Mouse (Mus musculus) lung, postnatal 36 days (tissue): Measurements from ENCODE around the gene Olfr704.
"Not testable (repeated sequence)": the region's sequence is repeated elsewhere in the genome, so short reads cannot be mapped to it uniquely, and the experiment has no call there.

ENCODE experiments used
- DNase-seq: peaks from one replicate; pipeline ENCODE4 v3.0.0; 2022; ENCODE audit warnings: mixed read lengths

The Olfr704 gene

DNA sequence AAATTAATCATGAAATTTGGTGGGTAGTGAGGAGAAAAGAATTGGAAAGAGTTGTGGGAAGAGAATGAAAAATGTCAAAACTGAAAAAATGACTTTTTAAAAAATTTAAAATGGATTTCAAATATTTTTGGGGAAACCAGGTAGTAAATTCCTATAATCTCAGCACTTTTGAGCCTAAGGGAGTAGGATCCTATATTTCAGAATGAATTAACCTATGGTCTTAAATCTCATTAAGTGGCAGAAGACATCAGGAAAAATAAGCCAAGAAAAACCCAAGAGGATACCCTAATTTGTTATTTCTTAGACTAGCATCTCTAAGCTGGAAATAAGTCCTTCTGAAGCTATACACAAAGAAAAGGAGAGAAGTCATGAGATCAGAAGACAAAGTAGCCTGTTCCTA is at the start of gene Olfr704:
Gene Olfr704, plus strand, starts transcription at position 301 of the 400 bp plus-strand sequence.
- no peak for DNase-seq

- no peak for DNase-seq
Observed at GRCm38 (mm10) chr7:106813829-106814228, 49.2 kb upstream of the Olfr704 start, which contains the start of gene Olfr701. TSS of gene Olfr701 (plus strand) at chr7:106814129.

GRCm38 (mm10) chr7:106815775-106816174 is 47.2 kb upstream of the Olfr704 start:
- DNase-seq, result peak; percentile 17

DNA sequence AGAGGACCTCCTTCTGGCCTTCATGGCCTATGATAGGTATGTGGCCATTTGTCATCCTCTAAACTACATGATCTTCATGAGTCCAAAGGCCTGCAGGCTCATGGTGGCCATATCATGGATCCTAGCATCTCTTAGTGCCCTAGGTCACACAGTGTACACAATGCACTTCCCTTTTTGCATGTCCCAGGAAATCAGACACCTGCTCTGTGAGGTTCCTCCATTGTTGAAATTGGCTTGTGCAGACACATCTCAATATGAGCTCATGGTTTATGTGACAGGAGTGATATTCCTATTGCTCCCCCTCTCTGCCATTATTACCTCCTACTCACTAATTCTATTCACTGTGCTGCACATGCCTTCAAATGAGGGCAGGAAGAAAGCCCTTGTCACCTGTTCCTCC is 44.6 kb upstream of the Olfr704 start:
- no peak for DNase-seq

DNA sequence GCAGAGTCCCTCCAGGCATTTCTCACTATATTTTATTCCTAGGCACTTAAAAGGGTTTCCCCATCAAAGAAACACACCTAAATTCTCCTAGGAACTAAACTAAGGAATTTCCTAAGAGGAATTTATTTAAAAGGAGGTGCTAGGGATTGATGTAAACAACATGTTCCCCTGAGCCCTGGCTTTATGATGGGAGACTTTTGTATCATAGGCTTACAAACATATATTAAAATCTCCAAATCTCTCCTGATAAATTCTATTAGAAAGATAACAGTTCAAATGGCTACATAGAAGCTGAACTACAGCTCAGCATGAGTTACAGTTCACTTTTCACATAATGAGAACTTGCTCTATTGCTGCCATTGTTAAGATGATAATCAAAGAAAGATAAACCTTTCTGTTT is 29.2 kb upstream of the Olfr704 start, which contains the start of gene Olfr702:
Gene Olfr702, minus strand, starts transcription at position 101 of the 400 bp plus-strand sequence.
- no peak for DNase-seq

DNA sequence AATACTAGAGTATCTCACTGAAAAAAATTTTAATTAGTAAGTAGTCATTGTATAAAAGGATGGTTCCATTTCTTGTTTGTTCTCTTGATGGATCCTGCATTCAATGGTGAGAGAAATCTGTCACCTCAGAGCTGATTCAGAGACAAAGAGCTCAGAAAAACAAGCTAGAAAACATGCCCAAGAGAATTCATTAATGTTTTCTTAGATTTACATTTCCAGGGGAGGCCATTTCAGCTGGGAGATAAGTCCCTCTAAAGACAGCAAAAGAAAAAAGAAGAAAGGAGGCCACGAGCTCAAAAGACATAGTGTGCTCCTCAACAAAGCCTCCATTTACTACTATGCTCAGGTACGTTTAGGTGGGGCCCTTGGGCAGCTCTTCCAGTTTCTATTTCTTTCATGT is 19.9 kb upstream of the Olfr704 start, which contains the start of gene Olfr703:
Gene Olfr703, plus strand, starts transcription at position 301 of the 400 bp plus-strand sequence.
- no peak for DNase-seq

DNA sequence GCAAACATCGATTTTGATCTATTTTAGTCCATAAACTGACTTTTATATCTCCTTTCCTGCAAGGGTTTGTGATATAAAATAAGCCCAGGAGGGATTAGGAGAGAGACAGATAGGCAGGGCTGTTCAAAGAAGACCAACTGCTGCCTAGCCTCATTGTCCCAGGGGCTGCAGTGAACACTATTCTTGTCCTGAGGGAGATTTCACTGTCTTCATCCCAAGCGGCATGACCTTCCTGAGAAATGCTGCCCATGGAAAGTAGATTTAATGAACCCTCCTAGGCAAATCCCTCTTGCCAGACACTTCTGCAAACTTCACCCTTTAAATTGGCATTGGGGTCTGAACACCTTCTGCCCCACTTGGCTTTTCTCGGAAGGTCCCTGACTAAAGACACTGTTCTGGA is 13.8 kb downstream of the Olfr704 start, which contains the start of gene Olfr705:
Gene Olfr705, minus strand, starts transcription at position 101 of the 400 bp plus-strand sequence.
- DNase-seq, result no peak

DNA sequence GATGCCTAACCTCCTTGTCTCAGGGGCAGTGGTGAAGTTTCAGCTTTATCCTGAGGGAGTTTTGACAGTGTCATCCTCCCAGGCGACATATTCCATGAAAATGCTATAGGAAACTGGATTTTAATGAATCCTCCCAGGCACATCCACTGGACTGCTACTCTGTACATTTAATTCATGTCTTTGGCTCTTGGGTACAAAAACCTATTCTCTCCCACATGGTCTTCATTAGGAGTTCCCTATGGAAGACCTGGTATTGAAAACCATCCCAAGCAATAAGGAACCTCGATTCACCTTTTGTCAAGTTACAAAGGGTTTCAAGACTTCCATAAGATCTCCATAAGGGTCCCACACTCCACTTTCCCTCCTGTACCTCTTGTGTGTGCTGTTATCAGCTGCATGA is 25.1 kb downstream of the Olfr704 start, which contains the start of gene Olfr706:
Gene Olfr706, minus strand, starts transcription at position 101 of the 400 bp plus-strand sequence.
- DNase-seq, result no peak

DNA sequence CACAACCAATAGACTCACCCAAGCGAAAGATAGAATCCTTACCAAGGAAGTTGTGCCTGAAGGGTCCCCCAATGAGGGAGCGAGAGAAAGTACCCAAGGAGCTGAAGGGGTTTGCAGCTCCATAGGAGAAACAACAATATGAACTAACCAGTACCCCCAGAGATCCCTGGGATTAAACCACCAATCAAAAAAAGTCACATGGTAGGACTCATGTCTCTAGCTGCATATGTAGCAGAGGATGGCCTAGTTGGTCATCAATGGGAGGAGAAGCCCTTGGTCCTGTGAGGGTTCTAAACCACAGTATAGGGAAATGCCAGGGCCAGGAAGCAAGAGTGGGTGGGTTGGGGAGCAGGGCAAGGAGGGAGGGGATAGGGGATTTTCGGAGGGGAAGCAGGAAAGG is 38.2 kb downstream of the Olfr704 start, which contains the start of gene Olfr707:
Gene Olfr707, minus strand, starts transcription at position 101 of the 400 bp plus-strand sequence.
- DNase-seq, result not testable (repeated sequence)

DNA sequence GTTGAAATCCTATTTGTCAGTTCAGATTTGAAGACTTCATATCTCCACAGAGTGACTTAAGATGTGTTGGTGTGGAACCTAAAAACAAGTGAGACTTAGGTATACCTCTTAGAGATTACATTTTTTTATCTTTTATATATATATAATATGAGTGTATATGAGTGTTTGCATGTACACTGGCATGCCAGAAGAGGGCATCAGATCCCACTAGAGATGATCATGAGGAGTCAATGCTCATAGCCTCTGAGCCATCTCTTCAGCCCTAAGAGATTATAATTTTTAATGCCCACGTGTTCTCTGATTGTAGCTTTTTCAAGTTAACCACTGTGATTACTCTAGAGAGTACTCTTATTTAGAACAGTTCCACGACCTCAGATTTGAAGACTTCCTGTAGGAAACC is 44.7 kb downstream of the Olfr704 start, which contains the start of gene Olfr1532-ps1:
Gene Olfr1532-ps1, plus strand, starts transcription at position 326 of the 400 bp plus-strand sequence.
- no peak for DNase-seq
